In genomic region chr8:104205292-104205691, GRCm38 (mm10) we compare ENCODE assay signal across 15 mouse cellular contexts. TPM values are rescaled to one million over a fixed set of nuclear protein-coding genes. Genes with fewer than 3 reads are reported as not detected.
"Had no signal": no experiment of that assay in that cellular context is flagged by ENCODE, and none has a peak within 500 bp of the region (broad histone marks: within the 10 kb centered on the region; RNA-seq: fewer than 3 reads in every experiment).

No protein-coding gene starts in this region.

- H3K4me2 ChIP-seq: liver, embryonic 11.5 days; liver, embryonic 15.5 days; neural tube, embryonic 15.5 days had no signal

- H3K4me1 ChIP-seq: limb, embryonic 10.5 days; liver, embryonic 15.5 days; neural tube, embryonic 15.5 days had no signal

- H3K9ac ChIP-seq: liver, embryonic 15.5 days; neural tube, embryonic 15.5 days had no signal

- H3K36me3 ChIP-seq: limb, embryonic 10.5 days; liver, embryonic 15.5 days; midbrain, embryonic 10.5 days; neural tube, embryonic 15.5 days had no signal

- H3K27me3 ChIP-seq: neural tube, embryonic 15.5 days had no signal

- H3K4me3 ChIP-seq: left cerebral cortex, adult 2 months; limb, embryonic 10.5 days; liver, embryonic 15.5 days; midbrain, embryonic 10.5 days; myocyte; neural tube, embryonic 15.5 days had no signal

- ATAC-seq: lung, postnatal 0 days had no signal

- DNase-seq: kidney, postnatal 14 days; lung, adult 2 months; lung, postnatal 36 days; right cerebral cortex, adult 18-20 months; right cerebral cortex, postnatal 25 days; thymus, postnatal 4 days had no signal

- H3K9me3 ChIP-seq: limb, embryonic 10.5 days; liver, embryonic 15.5 days; midbrain, embryonic 10.5 days; neural tube, embryonic 15.5 days had no signal

- H3K27ac ChIP-seq: left cerebral cortex, adult 2 months; limb, embryonic 10.5 days; liver, embryonic 15.5 days; midbrain, embryonic 10.5 days; neural tube, embryonic 15.5 days had no signal

RNA-seq across cellular contexts. Expression of gene Bean1, which starts 35.0 kb away (rescaled TPM):
- total RNA-seq: megakaryocyte progenitor cell, adult 5-6 weeks had no signal
